Mouse (Mus musculus): ENCODE data around the gene Map3k6. TPM values are rescaled to one million over a fixed set of nuclear protein-coding genes. Genes with fewer than 3 reads are reported as not detected.

The Map3k6 gene
- polyA plus RNA-seq (2012): 0.64 and 1.2 TPM in 2 replicates

DNA sequence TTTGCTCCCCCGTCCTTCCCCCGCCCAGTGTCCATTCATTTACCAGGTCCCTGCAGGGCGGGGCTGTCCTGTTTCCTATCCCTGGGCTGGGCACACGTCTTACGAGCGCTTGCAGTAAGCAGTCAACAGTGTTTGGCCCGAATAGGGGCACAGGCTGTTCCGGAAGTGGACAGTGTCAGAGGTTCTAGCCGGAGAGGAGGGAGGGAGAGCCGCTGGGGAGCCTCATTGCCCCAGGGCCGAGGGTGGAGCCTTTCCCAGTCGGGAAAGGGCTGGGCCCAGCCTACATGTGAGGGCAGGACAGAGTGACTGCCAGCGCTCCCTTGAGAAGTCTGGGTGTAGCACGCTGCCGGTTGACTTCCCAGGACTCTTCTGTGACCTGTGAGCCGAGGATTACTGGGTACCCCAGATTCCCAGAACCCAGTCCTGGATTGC, at the start of gene Map3k6:
Gene Map3k6 (plus strand): TSS at position 329 of the 432 bp plus-strand sequence.
- H3K4me1 ChIP-seq (ENCODE audit: control insufficient read depth): peaks cover 63% of the 10 kb centered on the region
- no peaks in the 10 kb centered on the region for H3K9me3 ChIP-seq (ENCODE audit: control insufficient read depth, low read length)
- peaks cover 12% of the 10 kb centered on the region for H3K27me3 ChIP-seq (ENCODE audit: control insufficient read depth)
- TF ChIP-seq GATA1 (IDR thresholded peaks at IDR 0.05; ENCODE audit: low read length): no peak
- TF ChIP-seq TAL1 (IDR thresholded peaks at IDR 0.05; ENCODE audit: low read length): no peak
- no peaks in the 10 kb centered on the region for H3K36me3 ChIP-seq (ENCODE audit: control insufficient read depth)
- peak within 1 kb of the TSS; percentile 78 for H3K4me3 ChIP-seq (replicated peaks)

DNA sequence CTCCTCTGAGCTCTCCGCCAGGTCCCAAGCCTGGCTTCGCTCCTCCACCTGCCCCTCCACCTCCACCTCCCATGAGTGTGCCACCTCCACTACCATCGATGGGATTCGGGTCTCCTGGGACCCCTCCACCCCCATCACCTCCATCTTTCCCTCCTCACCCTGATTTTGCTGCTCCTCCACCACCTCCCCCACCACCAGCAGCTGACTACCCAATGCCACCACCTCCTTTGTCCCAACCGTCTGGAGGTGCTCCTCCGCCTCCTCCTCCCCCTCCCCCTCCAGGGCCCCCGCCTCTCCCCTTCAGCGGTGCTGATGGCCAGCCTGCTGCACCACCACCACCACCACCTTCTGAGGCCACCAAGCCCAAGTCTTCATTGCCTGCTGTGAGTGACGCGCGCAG, 46.1 kb upstream of the Map3k6 start:
- peaks cover 81% of the 10 kb centered on the region for H3K36me3 ChIP-seq (ENCODE audit: control insufficient read depth)
- H3K4me3 ChIP-seq (replicated peaks): no peak overlapping the region
- TF ChIP-seq TAL1 (IDR thresholded peaks at IDR 0.05; ENCODE audit: low read length): no peak
- TF ChIP-seq GATA1 (IDR thresholded peaks at IDR 0.05; ENCODE audit: low read length): no peak
- H3K4me1 ChIP-seq (ENCODE audit: control insufficient read depth): peaks cover 3% of the 10 kb centered on the region; the same call in 1 of the 2 replicates
- no peaks in the 10 kb centered on the region for H3K27me3 ChIP-seq (ENCODE audit: control insufficient read depth)
- H3K9me3 ChIP-seq (ENCODE audit: control insufficient read depth, low read length): no peaks in the 10 kb centered on the region

DNA sequence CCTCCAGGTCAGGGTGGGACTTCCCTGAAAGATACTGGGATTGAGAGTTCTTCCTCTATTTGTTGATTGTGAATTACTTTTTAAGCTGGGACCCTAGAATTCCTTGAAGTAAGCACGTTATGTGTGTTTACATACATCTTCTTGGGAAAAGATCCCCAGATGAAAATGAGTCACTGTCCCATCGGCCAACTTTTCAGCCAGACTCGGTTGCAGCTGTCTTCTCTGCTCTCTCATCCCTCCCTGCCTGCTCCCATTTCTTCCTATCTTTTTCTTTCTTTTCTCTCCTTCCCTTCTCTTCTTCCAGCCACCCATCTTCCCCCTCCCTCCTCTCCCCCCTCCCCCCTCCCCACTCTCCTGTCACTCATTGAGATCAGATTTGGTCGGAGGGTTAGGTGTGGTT, 45.6 kb upstream of the Map3k6 start:
- TF ChIP-seq TAL1 (IDR thresholded peaks at IDR 0.05; ENCODE audit: low read length): no peak
- no peak for TF ChIP-seq GATA1 (IDR thresholded peaks at IDR 0.05; ENCODE audit: low read length)
- Histone ChIP-seq H3K36me3 (ENCODE audit: control insufficient read depth) (peaks cover 76% of the 10 kb centered on the region), H3K4me3 (replicated peaks) (no peak overlapping the region), H3K9me3 (ENCODE audit: control insufficient read depth, low read length) (no peaks in the 10 kb centered on the region), H3K27me3 (ENCODE audit: control insufficient read depth) (no peaks in the 10 kb centered on the region), H3K4me1 (ENCODE audit: control insufficient read depth) (peaks cover 3% of the 10 kb centered on the region; the same call in 1 of the 2 replicates)

DNA sequence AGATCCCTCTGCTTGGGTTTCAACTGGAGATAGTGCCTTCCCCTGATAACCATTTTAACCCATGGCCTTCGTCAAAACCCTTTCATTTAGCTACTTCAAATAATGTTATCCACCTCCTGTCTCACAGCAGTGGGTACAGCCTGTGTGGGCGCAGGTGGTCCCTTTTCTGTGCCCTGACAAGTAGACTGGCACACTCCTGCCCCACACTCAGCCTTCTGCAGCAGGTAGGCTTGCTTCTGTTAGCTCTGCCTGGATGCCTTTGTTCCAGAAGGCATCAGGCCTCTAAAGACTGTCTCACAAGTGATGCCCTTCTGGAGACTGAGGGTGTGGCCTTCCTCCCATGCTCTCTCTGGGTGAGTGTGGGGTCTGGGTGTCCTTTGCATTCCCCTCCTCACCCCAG, 44.5 kb upstream of the Map3k6 start:
- Histone ChIP-seq H3K36me3 (ENCODE audit: control insufficient read depth) (peaks cover 68% of the 10 kb centered on the region), H3K4me3 (replicated peaks) (no peak overlapping the region), H3K27me3 (ENCODE audit: control insufficient read depth) (no peaks in the 10 kb centered on the region), H3K4me1 (ENCODE audit: control insufficient read depth) (peaks cover 8% of the 10 kb centered on the region), H3K9me3 (ENCODE audit: control insufficient read depth, low read length) (no peaks in the 10 kb centered on the region)
- TF ChIP-seq GATA1 (IDR thresholded peaks at IDR 0.05; ENCODE audit: low read length): no peak

GRCm38 (mm10) chr4:133196852-133197251, 43.8 kb upstream of the Map3k6 start:
- TF ChIP-seq TAL1 (IDR thresholded peaks at IDR 0.05; ENCODE audit: low read length) (no peak), GATA1 (IDR thresholded peaks at IDR 0.05; ENCODE audit: low read length) (no peak)
- H3K27me3 ChIP-seq (ENCODE audit: control insufficient read depth): no peaks in the 10 kb centered on the region
- H3K4me3 ChIP-seq (replicated peaks): no peak overlapping the region
- peaks cover 61% of the 10 kb centered on the region for H3K36me3 ChIP-seq (ENCODE audit: control insufficient read depth)
- peaks cover 13% of the 10 kb centered on the region for H3K4me1 ChIP-seq (ENCODE audit: control insufficient read depth)
- no peaks in the 10 kb centered on the region for H3K9me3 ChIP-seq (ENCODE audit: control insufficient read depth, low read length)

DNA sequence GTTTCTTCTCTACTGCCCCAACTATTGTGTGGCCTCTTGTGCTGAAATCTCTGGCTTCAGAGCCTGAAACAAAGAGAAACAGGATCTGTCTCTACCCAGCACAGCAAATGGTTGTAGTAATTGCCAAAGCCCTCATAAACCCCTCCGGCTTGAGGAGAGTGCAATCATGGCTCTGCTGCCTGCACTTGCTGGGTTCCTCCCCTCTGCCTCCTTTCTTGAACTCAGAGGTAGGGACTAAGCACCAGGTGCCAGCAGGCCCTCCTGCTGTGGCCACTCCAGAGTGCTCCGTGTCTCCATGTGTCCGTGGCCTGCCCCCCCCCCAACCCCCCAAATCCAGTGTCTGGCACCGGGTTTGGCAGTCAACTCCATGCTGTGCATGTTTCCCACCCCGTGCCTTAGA, 43.3 kb upstream of the Map3k6 start:
- TF ChIP-seq TAL1 (IDR thresholded peaks at IDR 0.05; ENCODE audit: low read length) (no peak), GATA1 (IDR thresholded peaks at IDR 0.05; ENCODE audit: low read length) (no peak)
- H3K4me3 ChIP-seq (replicated peaks): no peak overlapping the region
- H3K4me1 ChIP-seq (ENCODE audit: control insufficient read depth): peaks cover 13% of the 10 kb centered on the region
- H3K27me3 ChIP-seq (ENCODE audit: control insufficient read depth): no peaks in the 10 kb centered on the region
- H3K36me3 ChIP-seq (ENCODE audit: control insufficient read depth): peaks cover 56% of the 10 kb centered on the region
- no peaks in the 10 kb centered on the region for H3K9me3 ChIP-seq (ENCODE audit: control insufficient read depth, low read length)

- H3K4me1 ChIP-seq (ENCODE audit: control insufficient read depth): peaks cover 13% of the 10 kb centered on the region
- no peaks in the 10 kb centered on the region for H3K9me3 ChIP-seq (ENCODE audit: control insufficient read depth, low read length)
- H3K36me3 ChIP-seq (ENCODE audit: control insufficient read depth): peaks cover 52% of the 10 kb centered on the region
- H3K27me3 ChIP-seq (ENCODE audit: control insufficient read depth): no peaks in the 10 kb centered on the region
- H3K4me3 ChIP-seq (replicated peaks): no peak overlapping the region
- TF ChIP-seq GATA1 (IDR thresholded peaks at IDR 0.05; ENCODE audit: low read length) (no peak), TAL1 (IDR thresholded peaks at IDR 0.05; ENCODE audit: low read length) (no peak)
Observed at GRCm38 (mm10) chr4:133197801-133198286, 42.8 kb upstream of the Map3k6 start.

DNA sequence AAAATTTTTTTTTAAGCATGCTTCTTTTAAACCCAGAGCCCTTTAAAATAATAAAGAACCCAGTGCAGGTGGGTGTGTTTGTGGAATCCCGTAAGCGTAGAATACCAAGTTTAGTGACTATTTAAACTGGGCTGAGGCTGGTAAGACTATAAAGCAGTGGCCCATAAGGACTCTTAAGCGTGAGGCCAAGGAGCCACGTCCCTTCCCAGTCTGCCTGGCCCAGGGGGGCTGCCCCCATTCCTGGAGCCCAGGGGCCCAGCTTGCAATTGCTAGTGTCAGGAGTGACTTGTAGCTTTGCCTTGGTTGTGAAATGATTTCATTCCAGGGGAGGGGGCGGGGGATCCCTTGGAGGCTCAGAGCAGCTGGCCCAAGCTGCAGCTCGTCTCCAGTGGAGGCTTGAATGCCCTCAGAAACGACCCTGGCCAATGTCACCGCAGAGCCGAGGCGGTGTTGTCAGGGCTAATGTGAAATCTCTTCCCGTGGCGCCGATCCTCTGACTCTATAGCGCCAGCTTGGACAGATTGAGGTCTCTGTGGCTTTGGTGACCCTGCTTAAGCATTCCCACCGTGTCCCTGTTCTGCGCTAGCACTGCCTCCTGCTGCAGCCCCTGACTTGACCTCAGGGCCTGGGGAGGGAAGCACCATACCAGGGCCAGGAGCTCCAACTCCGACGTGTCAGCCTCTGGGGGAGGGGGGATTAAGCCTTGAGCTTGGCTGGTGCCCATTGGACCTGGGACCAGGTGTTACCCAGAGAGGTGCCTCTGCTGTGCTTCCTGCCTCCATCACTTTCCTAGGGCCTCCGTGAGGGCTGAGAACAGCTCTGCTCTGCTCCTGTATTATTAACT, 42.1 kb upstream of the Map3k6 start:
- no peaks in the 10 kb centered on the region for H3K9me3 ChIP-seq (ENCODE audit: control insufficient read depth, low read length)

DNA sequence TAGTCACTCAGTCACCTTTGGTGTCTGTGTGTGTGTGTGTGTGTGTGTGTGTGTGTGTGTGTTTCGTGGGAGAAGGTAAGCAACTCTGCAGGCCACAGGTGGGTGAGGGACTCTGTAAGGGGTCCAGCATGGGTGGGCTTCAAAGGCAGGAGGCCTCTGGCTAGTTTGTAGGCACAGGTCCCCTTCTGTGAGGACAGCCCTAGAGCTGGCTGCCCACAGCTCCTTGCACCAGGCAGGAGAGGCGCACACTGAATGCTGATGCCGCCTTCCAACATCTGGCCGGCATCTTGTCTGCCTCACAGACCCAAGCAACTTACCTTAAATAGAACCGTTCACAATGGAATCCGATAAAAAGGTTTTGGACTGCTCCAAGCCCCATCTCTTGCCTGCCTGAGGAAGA, 40.9 kb upstream of the Map3k6 start:
- Histone ChIP-seq H3K9me3 (ENCODE audit: control insufficient read depth, low read length) (no peaks in the 10 kb centered on the region), H3K4me3 (replicated peaks) (no peak overlapping the region), H3K36me3 (ENCODE audit: control insufficient read depth) (peaks cover 33% of the 10 kb centered on the region), H3K4me1 (ENCODE audit: control insufficient read depth) (peaks cover 13% of the 10 kb centered on the region), H3K27me3 (ENCODE audit: control insufficient read depth) (no peaks in the 10 kb centered on the region)
- no peak for TF ChIP-seq GATA1 (IDR thresholded peaks at IDR 0.05; ENCODE audit: low read length)

More for the DNA sequence above, 42.1 kb upstream of the Map3k6 start:
- H3K4me1 ChIP-seq (ENCODE audit: control insufficient read depth): peaks cover 13% of the 10 kb centered on the region
- no peak for TF ChIP-seq TAL1 (IDR thresholded peaks at IDR 0.05; ENCODE audit: low read length)
- no peak for TF ChIP-seq GATA1 (IDR thresholded peaks at IDR 0.05; ENCODE audit: low read length)
- peaks cover 44% of the 10 kb centered on the region for H3K36me3 ChIP-seq (ENCODE audit: control insufficient read depth)
- H3K4me3 ChIP-seq (replicated peaks): no peak overlapping the region
- H3K27me3 ChIP-seq (ENCODE audit: control insufficient read depth): no peaks in the 10 kb centered on the region

Measured in erythroblast, embryonic 14.5 days (primary cell).